Mouse (Mus musculus) heart, postnatal 0 days (tissue): ENCODE measurements around the gene Grik1.

Experiments
- CTCF ChIP-seq: IDR thresholded peaks from 2 replicates; pipeline ENCODE4 v1.5.1; 2016; ENCODE audit warnings: antibody characterized with exemption, control low read depth, low read depth
- EP300 ChIP-seq: IDR thresholded peaks from 2 replicates; pipeline ENCODE4 v1.6.1; 2016; ENCODE audit warnings: antibody characterized with exemption, low read depth

GRCm38 (mm10) chr16:87928671-87929070 is 361.4 kb downstream of the Grik1 start:
- TF ChIP-seq CTCF: no peak
- no peak for TF ChIP-seq EP300
